Mouse (Mus musculus): ENCODE results near the gene Edc3.

The Edc3 gene

DNA sequence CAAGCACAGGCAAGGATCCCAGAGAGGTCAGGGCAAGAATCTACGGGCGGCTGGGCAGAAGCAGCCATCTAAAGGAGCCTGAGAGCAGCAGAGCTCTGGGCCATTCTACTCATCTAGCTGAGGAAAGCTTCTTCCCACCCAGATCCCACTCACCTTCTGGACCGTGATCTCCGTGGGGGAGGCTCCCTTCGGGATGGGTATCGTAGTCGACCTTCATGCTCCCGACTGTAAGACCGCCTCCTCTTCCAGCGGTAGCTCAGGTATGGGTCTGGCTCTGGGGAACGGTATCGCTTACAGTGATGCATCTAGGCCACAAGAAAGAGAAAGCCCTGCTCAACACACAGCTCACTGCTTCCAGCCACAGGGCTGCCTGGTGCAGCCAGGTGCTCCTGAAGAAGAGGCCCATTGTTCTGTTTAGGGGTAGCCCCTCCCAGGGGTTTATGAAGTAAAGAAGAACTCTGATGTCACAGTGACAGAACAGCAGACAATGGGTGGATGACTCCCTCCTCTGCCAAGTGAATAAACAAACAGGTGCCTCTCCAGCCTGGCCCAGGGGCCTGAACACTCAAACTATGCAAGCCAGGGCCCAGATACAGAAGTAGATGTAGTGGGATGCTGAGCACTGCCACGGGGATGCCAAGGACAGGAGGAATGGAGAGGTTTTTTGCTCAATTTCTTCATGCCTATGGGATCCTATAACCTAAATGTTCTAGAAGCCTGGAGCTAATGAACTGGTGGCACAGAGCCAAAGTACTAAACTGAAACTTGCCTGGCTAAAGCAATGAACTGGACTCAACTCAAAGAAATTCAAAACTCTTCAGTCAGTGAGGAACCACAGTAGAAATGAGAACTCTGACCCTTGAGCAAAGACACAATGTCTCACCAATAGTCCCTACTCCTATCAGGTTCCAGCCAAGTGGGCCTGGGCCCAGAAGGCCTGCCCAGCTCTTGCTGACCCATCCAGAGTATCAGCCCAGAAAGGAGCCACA, 53.5 kb downstream of the Edc3 start:
- H3K36me3 ChIP-seq (ENCODE audit: control insufficient read depth, insufficient read depth, low read length, poor library complexity, severe bottlenecking): peaks cover 21% of the 10 kb centered on the region
- no peak for DNase-seq (ENCODE audit: low read depth, low spot score)
- H3K27me3 ChIP-seq (ENCODE audit: control insufficient read depth, insufficient read depth, low read length, poor library complexity, severe bottlenecking): no peaks in the 10 kb centered on the region

GRCm38 (mm10) chr9:57762563-57762991, 54.2 kb downstream of the Edc3 start:
- peak; percentile 70 for DNase-seq (ENCODE audit: low read depth, low spot score)
- no peaks in the 10 kb centered on the region for H3K27me3 ChIP-seq (ENCODE audit: control insufficient read depth, insufficient read depth, low read length, poor library complexity, severe bottlenecking)
- peaks cover 19% of the 10 kb centered on the region for H3K36me3 ChIP-seq (ENCODE audit: control insufficient read depth, insufficient read depth, low read length, poor library complexity, severe bottlenecking)

GRCm38 (mm10) chr9:57764147-57764973, 56.0 kb downstream of the Edc3 start:
- H3K27me3 ChIP-seq (ENCODE audit: control insufficient read depth, insufficient read depth, low read length, poor library complexity, severe bottlenecking): no peaks in the 10 kb centered on the region
- peaks cover 10% of the 10 kb centered on the region for H3K36me3 ChIP-seq (ENCODE audit: control insufficient read depth, insufficient read depth, low read length, poor library complexity, severe bottlenecking)
- DNase-seq (ENCODE audit: low read depth, low spot score): peak; percentile 34

- H3K36me3 ChIP-seq (ENCODE audit: control insufficient read depth, insufficient read depth, low read length, poor library complexity, severe bottlenecking): peaks cover 10% of the 10 kb centered on the region
- no peaks in the 10 kb centered on the region for H3K27me3 ChIP-seq (ENCODE audit: control insufficient read depth, insufficient read depth, low read length, poor library complexity, severe bottlenecking)
- DNase-seq (ENCODE audit: low read depth, low spot score): peak; percentile 92
Measured at GRCm38 (mm10) chr9:57764974-57765363, 56.6 kb downstream of the Edc3 start.

DNA sequence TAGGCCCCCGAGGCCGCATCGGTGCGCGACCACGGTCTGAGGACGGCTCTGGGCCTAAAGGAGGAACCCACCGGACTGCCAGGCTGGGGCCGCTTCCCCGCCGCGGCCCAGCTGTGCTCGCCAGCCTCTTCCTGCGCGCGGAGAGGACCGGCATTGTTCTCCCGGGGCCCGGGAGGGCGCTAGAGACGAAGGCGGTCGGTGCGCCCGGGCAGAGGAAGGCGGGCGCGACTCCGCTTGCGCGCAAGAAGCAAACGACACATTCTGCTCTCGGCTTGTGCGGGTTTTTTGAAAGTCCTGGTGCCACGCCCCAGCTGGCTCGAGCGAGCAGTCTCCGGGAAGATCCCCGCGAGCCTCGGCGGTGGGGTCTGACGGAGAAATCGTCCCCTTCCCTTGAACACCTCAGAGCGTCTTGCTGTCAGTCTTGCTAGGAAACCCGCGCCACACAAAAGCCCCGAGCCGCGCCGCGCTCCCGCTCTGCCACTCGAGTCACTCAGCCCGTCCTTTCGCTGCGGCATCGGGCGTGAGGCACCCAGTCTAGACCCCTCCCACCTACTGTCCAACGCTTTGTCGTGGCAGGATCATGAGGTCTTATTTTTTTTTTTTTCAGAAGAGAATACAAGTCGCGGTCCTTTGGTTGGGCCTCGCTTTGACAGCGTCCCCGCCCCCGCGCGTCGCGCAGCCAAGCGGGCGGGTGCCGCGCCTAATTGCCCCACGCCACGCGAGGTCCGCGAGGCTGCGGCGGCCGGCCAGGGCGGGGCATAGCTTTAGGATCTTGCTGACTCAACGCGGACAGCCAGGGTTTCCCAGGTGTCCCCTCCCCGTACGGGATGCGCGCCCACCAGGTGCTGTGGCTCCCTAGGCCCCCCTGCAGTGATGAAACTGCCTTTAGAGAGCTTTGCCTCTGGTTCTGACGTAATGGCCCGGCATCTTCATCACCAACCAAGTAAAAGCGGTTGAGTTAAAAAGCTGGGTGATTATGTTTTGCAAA, 57.3 kb downstream of the Edc3 start, which contains the start of gene Clk3:
TSS of gene Clk3 (minus strand) at position 497 of the 988 bp plus-strand sequence.
- H3K27me3 ChIP-seq (ENCODE audit: control insufficient read depth, insufficient read depth, low read length, poor library complexity, severe bottlenecking): no peaks in the 10 kb centered on the region
- peak; percentile 71 for DNase-seq (ENCODE audit: low read depth, low spot score)
- H3K36me3 ChIP-seq (ENCODE audit: control insufficient read depth, insufficient read depth, low read length, poor library complexity, severe bottlenecking): peaks cover 8% of the 10 kb centered on the region

DNA sequence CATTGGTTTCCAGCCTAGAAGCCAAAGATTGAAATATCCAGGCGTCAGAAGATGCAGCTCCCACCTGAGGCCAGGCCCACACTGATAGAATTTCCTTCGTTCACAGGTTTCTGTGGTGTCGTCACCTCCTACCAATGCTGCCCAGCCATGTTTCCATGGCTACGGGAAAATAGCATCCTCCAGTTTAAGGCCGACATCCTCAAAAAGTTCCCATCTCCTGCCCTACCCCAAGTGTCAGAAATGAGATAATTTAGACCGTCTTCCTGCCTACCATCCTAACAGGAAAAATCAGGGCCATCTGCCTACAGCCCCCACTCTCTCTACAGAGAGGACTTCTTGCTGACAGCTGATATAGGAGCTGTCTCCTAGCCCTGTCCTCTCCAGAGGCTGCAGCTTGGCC, 58.1 kb downstream of the Edc3 start:
- 0 out of 2 replicates have a peak, but pooled peaks cover 1% of the 10 kb centered on the region for H3K36me3 ChIP-seq (ENCODE audit: control insufficient read depth, insufficient read depth, low read length, poor library complexity, severe bottlenecking)
- no peaks in the 10 kb centered on the region for H3K27me3 ChIP-seq (ENCODE audit: control insufficient read depth, insufficient read depth, low read length, poor library complexity, severe bottlenecking)
- DNase-seq (ENCODE audit: low read depth, low spot score): no peak

DNA sequence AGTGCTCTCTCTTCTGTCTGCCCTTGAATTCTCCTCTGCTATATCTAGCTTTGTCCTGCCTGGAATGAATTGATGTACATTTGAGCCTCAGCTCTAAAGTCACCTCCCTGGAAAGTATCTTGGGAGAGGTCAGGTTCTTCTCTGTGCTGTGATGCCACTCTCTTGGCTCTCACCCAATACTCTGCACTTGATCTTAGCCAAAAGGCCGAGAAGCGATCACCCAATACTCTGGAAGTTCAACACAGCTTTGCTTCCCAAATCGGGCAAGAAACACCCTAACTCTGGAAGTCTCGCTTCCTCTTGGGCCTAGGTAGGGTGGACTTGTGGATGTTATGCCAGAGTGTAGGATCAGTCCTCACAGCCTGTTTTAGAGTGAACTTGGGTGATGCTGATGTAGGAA, 58.9 kb downstream of the Edc3 start:
- Histone ChIP-seq H3K36me3 (ENCODE audit: control insufficient read depth, insufficient read depth, low read length, poor library complexity, severe bottlenecking) (no peaks in the 10 kb centered on the region), H3K27me3 (ENCODE audit: control insufficient read depth, insufficient read depth, low read length, poor library complexity, severe bottlenecking) (no peaks in the 10 kb centered on the region)
- no peak for DNase-seq (ENCODE audit: low read depth, low spot score)

- Histone ChIP-seq H3K36me3 (ENCODE audit: control insufficient read depth, insufficient read depth, low read length, poor library complexity, severe bottlenecking) (no peaks in the 10 kb centered on the region), H3K27me3 (ENCODE audit: control insufficient read depth, insufficient read depth, low read length, poor library complexity, severe bottlenecking) (no peaks in the 10 kb centered on the region)
- no peak for DNase-seq (ENCODE audit: low read depth, low spot score)
Measured at GRCm38 (mm10) chr9:57769539-57770069, 61.3 kb downstream of the Edc3 start.

DNA sequence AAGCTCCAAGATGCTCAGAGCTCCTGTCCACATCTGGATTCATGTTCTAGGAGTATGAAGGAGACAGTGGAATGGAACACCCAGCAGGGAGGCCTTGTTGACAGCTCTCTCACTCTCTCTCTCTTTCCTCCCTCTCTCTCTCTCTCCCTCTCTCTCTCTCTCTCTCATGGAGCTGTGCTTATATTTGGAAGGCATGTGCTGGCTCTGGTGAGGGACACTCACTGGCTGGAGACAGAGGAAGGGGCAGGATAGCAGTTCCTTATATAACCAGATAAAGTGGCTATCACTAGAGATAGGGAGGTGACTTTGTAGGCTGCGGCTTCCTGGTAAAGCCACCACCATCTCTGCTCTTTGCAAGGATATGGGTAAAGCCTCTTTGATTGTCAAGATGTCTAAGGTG, 61.9 kb downstream of the Edc3 start:
- no peaks in the 10 kb centered on the region for H3K27me3 ChIP-seq (ENCODE audit: control insufficient read depth, insufficient read depth, low read length, poor library complexity, severe bottlenecking)
- no peaks in the 10 kb centered on the region for H3K36me3 ChIP-seq (ENCODE audit: control insufficient read depth, insufficient read depth, low read length, poor library complexity, severe bottlenecking)
- no peak for DNase-seq (ENCODE audit: low read depth, low spot score)

DNA sequence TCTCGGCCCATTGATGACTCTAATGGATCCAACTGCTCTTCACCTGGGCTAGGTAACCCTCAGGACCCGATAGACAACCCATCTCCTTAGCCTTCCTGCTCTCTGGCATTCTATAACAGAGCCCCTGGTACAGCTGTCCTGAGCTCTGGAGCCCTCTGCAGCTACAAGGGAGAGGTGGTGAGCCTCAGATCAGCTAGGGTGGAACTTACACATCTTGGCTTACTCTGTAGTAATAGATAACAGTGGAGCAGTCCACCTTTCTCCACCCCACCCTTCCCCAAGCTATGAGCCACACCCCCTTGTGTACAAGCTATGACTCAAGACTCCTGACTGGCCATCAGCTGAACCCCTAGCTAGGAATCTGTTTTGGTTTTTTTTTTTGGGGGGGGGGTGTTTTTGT, 62.5 kb downstream of the Edc3 start:
- Histone ChIP-seq H3K36me3 (ENCODE audit: control insufficient read depth, insufficient read depth, low read length, poor library complexity, severe bottlenecking) (no peaks in the 10 kb centered on the region), H3K27me3 (ENCODE audit: control insufficient read depth, insufficient read depth, low read length, poor library complexity, severe bottlenecking) (no peaks in the 10 kb centered on the region)
- DNase-seq (ENCODE audit: low read depth, low spot score): no peak

- no peaks in the 10 kb centered on the region for H3K27me3 ChIP-seq (ENCODE audit: control insufficient read depth, insufficient read depth, low read length, poor library complexity, severe bottlenecking)
- DNase-seq (ENCODE audit: low read depth, low spot score): no peak
Measured at GRCm38 (mm10) chr9:57773754-57774153, 65.4 kb downstream of the Edc3 start.

DNA sequence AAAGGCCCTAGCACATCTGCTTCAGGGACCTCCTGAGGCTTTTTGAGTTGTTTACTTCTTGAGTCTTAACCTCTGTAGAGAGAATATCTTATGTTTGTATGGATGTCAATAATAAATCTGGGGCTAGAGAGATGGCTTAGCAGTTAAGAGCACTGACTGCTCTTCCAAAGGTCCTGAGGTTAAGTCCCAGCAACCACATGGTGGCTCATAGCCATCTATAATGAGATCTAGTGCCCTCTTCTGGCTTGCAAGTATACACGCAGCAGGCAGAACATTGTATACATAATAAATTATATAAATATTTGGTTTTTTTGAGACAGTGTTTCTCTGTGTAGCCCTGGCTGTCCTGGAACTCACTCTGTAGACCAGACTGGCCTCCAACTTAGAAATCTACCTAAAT, 65.8 kb downstream of the Edc3 start:
- Histone ChIP-seq H3K36me3 (ENCODE audit: control insufficient read depth, insufficient read depth, low read length, poor library complexity, severe bottlenecking) (no peaks in the 10 kb centered on the region), H3K27me3 (ENCODE audit: control insufficient read depth, insufficient read depth, low read length, poor library complexity, severe bottlenecking) (no peaks in the 10 kb centered on the region)
- DNase-seq (ENCODE audit: low read depth, low spot score): peak; percentile 60

More at GRCm38 (mm10) chr9:57773754-57774153, 65.4 kb downstream of the Edc3 start:
- H3K36me3 ChIP-seq (ENCODE audit: control insufficient read depth, insufficient read depth, low read length, poor library complexity, severe bottlenecking): no peaks in the 10 kb centered on the region

DNA sequence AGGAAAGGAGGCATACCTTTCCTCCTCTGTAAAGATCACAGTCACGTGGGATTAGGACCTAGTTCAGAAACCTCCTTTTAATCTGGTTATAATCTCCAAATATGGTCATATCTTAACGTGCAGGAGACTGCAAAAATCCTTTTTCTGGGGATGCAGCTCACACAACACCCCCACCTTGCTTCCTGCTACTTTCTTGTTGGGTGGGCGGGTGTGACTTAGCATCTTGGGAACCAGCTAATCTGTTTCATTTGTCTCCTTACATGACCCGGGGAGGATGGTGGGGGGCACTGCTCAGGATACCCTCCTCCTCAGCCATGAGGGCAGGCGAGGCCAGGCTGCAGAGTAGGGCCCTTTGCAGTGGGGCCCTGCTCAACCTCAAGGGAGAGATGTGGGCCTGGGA, 66.7 kb downstream of the Edc3 start:
- no peaks in the 10 kb centered on the region for H3K36me3 ChIP-seq (ENCODE audit: control insufficient read depth, insufficient read depth, low read length, poor library complexity, severe bottlenecking)
- no peak for DNase-seq (ENCODE audit: low read depth, low spot score)
- no peaks in the 10 kb centered on the region for H3K27me3 ChIP-seq (ENCODE audit: control insufficient read depth, insufficient read depth, low read length, poor library complexity, severe bottlenecking)

- Histone ChIP-seq H3K27me3 (ENCODE audit: control insufficient read depth, insufficient read depth, low read length, poor library complexity, severe bottlenecking) (no peaks in the 10 kb centered on the region), H3K36me3 (ENCODE audit: control insufficient read depth, insufficient read depth, low read length, poor library complexity, severe bottlenecking) (no peaks in the 10 kb centered on the region)
- no peak for DNase-seq (ENCODE audit: low read depth, low spot score)
Measured at GRCm38 (mm10) chr9:57775736-57776135, 67.4 kb downstream of the Edc3 start.

All from splenic B cell, adult 2 months (primary cell).